Mouse (Mus musculus) kidney, adult 18-20 months (tissue): ENCODE data around the gene Ankrd11.

ENCODE experiments used
- DNase-seq: peaks from one replicate; pipeline ENCODE4 v3.0.0; 2021

Ankrd11 gene

DNA sequence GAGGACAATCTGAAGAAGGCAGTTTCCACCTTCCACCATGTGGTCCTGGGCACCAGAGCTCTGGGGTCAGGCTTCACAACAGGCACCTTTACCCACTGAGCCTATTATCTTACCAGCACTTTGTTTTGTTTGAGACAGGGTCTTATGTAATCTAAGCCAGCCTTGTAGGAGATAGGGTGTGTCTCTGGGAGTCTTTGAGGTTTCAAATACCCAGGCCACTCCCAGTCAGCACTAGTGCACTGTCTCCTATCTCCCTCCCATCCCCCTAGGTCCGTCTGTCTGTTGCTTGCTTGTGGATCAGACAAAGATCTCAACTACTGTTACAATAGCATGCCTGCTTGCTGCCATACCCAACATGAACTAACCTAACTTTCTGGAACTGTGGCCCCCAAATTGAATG lies 81.1 kb downstream of the Ankrd11 start:
- no peak for DNase-seq

DNA sequence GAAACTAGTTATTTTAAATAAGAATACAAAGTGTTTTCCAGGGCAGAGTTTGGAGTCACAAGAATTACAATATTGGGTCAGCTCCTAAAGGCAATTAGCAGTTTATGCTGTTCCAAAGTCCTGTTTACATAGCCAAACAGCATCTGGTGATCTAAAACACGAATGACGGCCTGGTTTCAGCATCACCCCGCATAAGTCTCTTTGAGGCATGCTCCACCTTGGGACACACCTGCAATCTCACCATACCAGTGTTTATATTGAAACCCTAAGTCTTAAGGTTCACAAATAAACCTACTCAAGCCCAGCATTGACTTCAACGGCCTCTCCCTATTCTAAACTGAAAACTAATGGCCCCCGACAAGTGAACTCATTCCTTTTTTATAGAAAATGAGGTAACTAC lies 81.8 kb downstream of the Ankrd11 start:
- DNase-seq, result no peak

DNA sequence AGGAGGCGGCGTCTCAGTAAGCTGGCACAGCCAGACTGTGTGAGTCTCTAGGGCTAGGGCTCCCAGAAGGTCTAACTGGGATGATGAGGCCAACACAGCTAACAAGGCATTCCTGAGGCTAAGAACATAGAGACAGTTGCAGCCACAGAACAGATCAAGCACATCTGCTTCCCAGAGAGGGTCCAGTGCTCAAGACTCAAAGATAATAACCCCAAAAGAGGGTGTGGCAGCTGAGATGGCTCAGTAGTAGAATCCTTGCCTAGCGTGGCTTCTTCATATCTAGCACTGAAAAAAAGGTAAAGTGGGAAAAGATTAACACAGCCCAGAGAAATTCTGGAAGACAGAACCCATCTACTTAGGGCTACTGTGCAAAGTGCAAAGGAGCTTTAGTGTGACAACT lies 86.1 kb downstream of the Ankrd11 start:
- no peak for DNase-seq

DNA sequence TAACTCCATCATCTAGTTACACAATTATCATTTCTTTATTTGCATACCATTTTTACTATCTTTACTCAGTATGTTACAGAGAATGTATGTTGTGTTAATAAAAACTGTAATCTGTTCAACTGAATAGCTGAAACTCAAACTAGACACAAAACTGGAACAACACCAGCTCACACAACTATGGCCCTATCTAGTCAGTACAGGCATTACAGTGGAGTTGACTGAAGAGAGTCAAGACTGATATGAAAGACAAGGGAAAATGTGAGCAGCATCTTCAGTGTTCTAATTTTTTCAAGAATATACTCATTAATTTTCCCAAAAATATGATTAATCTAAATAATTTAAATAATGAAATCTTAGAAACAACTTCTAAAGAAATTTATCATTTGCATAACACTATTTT lies 86.9 kb downstream of the Ankrd11 start:
- DNase-seq, result no peak

DNA sequence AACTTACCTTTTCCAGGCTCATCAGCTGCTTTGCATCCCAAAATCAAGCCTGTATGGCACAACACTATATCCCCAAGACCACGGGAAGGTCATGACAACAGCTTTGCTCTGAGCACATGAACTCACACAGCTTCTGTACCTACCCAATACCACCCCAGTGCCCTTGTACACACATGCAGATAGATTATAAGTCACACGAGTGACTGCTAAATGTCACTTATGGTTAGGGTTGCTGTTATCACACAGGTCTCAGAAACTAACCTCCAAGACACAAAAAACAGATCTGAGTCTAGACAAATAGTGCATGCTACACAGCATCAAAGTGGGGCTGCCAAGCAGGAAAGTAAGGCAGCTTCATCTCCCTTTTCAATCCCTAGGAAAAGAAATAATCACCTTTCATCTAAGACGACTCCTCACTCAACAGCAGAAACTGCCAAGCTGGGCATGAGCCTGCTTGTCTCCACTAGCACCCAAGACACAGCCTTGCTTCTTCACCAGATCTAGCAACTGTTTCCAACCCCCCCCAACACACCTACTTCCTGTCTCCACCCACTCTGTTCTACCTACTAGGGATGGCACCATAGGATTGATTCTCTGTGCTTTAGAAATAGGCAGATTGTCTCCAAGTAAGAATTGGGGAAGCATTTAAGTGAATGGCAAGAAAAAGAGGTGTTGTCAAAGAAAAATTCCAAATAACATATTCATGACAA lies 87.8 kb downstream of the Ankrd11 start:
- no peak for DNase-seq

DNA sequence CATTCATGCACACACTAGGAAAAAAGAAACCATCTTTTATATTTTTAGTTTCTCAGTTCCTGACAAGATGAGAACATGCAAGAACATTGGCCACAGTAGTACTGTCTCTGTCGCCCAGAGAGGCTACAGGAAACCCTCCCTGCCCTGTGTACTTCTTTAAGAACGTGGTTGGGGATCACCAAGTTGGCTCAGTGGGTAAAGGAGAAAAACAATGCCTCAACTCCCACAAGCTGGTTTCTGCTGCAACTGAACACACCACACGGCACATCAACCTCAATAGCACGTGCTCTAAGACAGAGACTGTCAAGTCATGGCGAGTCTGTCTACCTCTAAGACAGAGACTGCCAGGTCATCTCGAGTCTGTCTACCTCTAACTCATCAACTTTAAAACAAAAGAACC lies 89.0 kb downstream of the Ankrd11 start:
- DNase-seq, result no peak

DNA sequence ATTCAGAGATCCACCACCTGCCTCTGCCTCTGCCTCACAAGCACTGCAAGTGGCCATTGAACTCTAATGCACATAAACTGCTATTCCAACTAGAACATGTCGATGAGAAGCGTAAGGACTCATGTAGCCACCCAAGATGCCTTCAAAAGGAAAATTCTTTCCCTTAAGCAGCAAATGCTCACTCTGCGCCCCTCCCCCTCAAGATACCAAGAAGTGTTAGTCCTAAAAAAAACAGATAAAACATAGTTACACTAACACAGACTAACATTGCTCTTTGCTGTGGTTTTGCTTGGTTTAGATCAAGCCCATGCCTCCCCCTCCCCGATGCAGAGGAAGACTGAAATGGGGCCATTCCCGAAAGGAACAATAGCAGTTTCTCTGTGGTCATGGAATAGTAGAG lies 90.6 kb downstream of the Ankrd11 start:
- no peak for DNase-seq

DNA sequence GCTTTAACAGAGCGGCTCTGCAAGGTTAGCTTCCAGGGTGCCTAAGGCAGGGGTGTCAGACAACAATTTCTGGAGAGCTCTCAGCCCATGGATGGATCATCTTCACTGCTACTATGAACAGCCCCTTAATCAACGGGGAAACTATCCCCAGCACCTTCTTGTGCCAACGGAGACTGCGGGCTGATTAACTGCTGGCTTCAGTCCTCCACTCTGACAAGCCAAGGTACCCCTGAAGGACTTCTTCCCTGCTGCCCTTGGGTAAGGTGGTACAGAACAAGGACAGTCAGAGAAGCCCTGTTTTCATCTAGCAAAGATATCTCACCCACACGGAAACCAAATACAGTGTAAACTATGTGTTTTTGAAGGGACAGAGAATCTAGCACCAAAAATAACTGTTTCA lies 92.4 kb downstream of the Ankrd11 start:
- DNase-seq, result no peak

DNA sequence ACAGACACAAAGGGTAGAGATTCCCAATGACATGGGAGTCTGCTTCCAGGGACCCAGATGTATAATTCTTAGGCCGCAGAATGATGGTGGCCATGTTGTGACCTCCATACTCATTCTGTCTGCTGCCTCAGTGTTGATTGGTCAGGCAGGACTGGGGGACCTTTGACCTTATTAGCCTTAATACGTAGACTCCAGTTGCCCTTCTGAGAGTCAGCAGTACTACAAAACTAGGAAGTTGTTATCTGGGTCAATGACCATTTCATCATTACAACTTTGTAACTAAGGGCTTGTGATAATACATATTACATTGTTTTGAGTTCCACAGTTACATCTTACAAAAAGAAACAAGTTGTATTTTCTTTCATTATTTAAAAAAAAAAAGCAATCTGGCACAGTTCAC lies 96.3 kb downstream of the Ankrd11 start:
- DNase-seq, result no peak

DNA sequence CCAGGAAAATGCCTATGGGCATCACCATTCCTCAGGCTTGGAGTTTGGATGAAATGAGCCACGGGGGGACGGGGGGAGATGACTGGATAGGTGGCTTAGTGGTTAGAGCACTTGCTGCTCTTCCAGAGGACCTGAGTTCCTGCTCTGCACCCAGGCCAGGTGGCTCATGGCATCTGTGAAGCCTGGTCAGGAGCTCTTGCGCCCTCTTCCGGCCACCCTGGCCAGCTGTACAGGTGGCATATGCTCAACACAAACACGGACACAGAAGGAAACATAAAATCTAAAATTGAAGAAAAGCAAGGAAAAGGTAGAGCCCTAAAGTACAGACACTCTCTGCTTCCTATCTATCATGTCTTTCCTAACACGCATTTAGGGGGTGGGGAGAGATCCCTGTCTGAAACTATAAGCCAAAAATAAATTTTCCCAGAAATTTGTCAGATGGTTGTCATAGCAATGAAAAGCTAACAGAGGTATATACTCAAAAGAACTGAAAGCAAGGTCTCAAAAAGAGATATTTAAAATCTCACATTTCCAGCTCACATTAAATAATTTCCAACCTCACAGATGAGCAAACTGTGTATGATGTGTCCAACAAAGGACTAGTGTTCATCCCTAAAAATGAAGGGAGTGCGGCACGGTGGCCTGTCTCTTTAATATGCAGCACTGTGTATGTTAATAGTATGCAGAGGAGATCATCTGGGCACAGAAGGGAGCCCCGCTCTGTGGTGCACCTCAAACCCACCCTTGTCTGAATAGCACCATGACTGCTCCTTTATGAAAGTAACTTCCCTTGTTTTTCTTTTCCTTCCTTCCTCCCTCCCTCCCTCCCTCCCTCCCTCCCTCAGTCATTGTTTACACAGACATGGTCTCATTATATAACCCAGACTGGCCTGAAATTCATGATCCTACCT lies 99.0 kb downstream of the Ankrd11 start:
- DNase-seq, result no peak

DNA sequence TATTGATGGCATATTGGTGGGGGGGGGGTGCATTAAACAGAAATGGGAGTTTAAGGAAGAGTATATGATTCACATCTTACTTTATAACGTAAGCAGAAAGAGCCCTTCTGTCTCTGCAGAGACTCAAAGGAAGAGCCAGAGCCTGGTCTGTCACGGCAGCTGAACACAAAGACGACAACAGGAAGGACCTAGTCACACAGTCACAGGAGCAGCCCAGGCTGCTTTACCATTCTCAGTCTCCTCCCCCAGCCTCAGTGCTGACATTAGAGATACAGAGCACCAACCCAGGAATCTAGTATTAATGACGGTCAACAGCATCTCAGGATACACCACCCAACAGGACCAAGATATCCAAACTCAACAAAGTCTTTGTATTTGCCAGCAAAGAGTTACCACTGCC lies 103.5 kb downstream of the Ankrd11 start:
- no peak for DNase-seq

DNA sequence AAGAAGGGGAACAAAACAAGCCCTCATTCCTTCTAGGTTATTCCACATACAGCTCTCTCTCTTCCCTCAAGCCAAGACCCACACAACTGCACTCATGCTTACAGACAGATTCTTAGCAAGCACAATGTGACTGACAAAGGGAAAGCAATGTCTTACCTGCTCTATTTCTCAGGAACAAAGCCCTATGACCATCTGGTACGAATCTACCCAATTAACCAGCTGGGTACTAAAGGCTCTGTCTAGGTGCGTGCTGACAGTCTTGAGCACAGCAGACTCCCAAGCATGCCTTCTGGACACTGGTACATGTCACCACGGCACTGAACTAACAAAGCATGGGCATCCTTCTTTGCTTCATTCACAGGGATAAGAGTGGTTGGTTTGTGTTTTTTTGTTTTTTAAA lies 103.9 kb downstream of the Ankrd11 start:
- DNase-seq, result no peak

DNA sequence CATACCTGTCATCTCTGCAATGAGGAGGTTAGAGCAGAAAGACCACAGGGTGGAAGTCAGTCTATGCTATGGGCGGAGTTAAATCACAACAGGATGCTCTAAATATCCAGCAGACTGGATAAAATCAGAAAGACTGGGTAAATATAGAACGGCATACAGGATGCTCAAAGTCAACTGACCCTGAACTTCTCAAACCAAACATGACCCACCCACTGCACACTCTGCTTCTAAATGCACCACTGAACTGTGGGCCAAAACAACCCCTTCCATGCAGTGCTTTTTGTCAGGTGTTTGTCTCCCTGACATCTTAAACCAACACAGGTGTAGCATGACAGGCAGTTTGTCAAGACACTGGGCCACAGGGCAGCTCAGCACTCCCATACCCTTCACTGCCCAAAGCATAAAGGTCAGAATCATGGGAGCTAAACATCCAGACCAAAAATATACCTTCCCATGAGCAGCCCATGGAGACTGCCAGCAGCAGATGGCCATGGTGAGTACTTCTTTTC lies 104.5 kb downstream of the Ankrd11 start:
- DNase-seq, result no peak

DNA sequence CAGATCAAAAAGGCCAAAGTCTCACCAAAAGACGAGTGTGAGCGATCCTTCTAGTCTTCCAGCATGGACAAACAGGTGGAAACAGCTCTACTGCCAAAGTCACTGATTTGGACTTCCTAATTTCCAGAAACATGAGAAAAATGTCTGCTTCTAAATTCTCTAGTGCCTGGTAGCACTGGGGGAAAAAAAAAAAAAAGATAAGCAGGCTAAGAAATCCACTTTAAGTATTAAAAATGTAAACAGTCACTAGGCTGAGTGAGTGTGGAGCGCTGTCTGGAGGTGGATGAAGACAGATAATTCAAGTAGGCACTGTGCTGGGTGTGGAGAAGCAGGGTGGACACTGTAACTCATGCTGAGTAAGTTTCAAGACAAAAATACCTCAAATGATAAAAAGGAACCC lies 106.2 kb downstream of the Ankrd11 start:
- DNase-seq, result no peak

DNA sequence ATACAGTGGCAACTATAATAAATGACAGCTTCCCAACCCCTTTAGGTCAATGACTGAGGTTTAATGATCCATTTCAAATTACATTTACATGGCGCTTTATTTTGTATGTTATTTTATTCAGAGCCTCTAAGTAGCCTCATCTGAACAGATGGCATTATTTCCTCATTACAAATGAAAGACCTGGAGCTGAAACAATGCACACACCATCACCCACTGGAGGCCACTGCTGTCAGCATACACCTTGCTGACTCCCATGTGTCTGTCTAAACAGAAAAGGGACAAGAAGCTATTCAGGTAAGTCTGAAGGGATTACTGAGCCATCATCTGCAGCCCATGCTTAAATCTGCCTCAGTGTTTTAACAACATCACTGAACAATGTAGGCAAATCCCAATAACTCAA lies 107.0 kb downstream of the Ankrd11 start:
- no peak for DNase-seq

DNA sequence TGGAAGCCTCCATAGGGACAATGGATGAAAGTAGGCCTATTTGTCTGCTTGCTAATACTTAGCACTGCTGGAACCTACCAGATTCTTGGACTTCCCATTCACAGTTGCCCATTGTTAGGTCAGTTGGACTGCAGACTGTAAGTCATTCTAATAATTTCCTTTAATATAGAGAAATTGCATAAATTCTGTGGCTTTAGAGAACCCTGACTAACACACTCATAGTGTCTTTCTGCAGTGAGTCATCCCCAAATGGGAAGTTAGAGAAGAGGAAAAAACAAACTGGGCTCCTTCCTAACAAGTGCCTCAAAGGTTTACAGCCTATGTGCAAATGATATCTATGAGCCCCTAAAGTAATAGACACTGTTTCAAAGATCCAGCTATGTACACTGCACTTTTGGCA lies 108.1 kb downstream of the Ankrd11 start:
- no peak for DNase-seq

DNA sequence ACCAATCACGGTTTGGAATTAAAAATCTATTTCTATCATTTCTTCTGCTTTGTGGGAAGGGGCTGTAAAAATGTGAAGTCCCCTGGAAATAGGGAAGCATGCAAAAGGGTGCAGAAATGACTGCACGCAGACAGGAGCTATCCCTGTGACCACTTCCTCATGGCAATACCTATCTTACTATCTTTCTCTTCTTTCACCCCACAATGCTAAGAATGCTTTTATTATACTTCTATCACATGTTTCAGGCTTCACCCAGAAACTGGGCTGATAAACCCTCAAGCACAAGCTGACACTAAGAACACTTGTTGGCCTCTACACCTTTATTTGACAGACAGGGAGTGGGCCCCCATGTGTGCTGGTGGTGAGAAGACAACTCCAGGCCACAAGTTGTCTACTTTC lies 109.5 kb downstream of the Ankrd11 start:
- DNase-seq, result no peak

DNA sequence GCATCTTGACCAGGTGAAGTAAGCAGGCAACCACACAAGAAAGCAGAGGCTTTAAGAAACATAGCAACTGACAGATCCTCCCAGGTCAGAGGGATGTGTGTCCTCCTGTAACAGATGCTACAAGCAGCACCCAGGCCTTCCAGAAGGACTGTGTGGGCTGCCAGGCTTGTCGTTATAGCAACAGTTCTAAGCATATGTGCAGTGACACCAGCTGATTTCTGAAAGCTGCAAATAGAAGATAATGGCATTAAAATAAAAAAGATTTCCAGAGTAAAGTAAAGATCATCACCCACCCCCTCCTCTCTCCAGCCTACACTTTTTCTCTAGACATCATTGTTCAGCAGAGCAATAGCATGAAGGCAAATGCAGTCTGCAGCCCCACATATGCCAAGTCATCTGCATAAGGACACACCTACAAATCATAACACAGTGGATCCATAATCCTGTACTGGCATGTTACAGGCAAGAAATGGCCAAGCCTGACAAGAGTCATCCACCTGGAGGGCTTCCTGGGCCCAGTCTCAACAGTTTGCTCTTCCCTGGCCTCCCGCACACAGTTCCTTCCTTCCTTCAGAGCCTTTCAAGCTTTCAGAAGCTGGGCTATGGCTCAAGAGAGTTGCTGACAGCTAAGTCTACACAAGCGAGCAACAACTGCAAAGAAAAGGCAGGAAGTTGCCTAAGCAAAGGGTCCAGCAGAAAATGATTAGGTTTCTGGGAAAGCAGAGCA lies 110.1 kb downstream of the Ankrd11 start:
- DNase-seq, result no peak

DNA sequence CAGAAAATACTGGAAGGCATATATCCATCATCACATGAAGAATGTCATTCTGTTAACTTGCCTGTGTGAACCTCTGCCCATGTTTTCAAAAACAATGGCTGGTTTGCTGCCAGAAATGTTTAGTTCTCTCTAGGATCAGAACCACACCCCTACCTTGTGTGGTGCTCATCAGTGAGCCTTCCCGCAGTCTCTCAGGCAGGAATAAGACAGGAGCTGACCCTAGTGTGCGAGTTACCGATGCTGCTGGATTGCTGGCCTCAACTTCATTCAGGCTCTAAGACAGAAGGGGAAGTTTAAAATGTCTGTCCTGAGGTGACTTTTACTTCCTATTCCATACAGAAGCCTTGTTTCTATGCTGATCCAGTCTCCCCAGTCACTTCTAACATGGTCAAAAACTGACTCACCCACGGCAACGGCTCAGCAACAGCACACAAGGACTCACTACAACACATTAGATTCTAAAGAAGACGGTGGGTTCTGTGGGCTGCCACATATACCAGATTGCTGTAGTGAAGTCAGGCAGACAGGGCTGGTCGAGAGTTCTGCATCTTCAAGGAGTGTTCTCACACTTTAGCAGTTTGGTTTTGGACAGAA lies 113.3 kb downstream of the Ankrd11 start:
- DNase-seq, result no peak

DNA sequence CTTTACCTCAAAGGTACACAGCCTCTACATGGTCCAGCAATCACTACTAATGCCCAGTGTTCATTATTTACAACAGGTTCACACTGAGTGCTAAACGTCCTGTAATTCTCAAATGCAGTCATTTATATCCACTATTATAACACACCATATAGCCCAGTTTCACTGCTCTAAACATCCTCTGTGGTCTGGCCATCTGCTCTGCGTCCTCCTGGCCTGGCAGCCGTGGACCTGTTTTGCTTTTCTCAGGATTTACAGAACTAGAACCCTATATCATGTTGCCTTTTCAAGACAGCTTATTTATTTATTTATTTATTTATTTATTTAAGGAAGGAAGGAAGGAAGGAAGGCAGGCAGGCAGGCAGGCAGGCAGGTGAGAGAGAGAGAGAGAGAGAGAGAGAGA lies 114.2 kb downstream of the Ankrd11 start:
- DNase-seq, result no peak

DNA sequence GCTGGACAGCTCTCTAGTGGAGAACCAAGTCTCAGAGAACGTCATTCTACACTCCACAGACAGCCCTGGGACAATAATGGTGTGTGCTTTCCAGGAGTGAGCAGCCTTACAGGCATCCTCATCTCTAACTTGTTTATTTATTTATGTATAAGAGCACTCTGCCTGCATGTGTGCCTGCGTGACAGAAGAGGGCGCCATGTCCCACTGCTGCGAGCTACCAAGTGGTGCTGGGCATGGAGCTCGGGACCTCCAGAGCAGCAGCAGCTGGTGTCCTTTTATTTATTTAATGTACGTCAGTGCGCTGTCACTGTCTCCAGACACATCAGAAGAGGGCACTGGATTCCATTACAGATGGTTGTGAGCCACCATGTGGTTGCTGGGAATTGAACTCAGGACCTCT lies 115.3 kb downstream of the Ankrd11 start:
- no peak for DNase-seq

DNA sequence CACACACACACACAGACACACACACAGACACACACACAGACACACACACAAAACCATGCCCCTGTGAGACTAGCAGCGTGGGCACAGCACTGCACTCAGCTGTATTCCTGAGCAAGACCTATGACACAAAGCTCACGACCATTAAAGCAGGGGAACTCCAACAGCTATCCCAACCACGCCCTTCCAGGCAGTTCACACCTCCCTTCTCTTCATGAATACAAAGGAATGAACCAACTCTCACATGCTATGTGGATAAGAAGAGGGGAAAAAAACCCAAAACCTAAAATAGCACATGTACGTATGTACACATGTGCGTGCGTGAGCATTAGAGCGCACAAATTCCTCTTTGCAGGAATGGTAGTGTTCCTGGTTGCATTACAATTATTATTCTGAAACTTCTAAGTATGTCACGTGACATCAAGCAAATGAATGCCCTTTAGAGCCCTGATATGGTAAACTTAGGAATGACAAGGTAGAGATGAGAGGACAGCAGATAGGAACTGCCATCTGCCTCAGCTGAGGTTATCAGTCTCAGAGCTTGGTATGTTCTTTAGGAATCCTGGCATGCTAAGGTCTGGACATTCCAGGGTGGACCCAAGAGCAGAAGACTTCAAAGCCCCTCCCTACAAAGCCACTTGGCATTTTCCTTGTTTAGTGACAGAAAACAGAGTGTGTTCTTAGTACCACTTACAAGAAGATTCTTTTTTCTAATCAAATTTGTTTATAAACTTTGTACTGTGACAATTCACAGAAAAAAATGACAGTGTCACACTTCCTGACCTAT lies 115.9 kb downstream of the Ankrd11 start:
- no peak for DNase-seq
